Mouse (Mus musculus): ENCODE measurements around the gene Nxn. TPM values are rescaled to one million over a fixed set of nuclear protein-coding genes. Genes with fewer than 3 reads are reported as not detected.

Nxn gene
- 9.4 and 15.1 TPM in 2 replicates for total RNA-seq (2015)
- 8.7 and 12.3 TPM in 2 replicates for total RNA-seq (2017)

- ATAC-seq (ENCODE audit: poor library complexity, severe bottlenecking), result peak; percentile 94
These were observed at the start of gene Nxn for GRCm38 (mm10) chr11:76398798-76399586. Gene Nxn (minus strand): TSS chr11:76399140.

DNA sequence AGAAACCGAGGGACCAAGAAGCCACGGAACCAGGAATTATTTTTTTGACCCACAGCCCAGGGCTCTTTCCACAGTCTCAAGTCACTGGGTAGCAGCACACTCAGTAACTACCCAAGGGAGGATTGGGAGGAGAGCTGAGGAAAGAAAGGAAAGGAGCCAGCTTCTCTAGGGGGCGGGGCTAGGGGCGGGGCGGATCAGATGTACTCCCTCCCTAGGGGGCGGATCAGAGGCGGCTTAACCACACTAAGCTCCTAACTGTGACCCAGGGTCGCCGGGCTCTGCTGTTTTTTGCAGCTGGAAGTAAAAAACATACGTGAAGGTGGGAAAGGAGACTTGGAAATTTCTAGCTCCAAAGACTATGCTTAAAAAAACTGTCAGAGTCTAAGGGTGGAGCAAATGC, 47.3 kb upstream of the Nxn start:
- ATAC-seq (ENCODE audit: poor library complexity, severe bottlenecking), result no peak

DNA sequence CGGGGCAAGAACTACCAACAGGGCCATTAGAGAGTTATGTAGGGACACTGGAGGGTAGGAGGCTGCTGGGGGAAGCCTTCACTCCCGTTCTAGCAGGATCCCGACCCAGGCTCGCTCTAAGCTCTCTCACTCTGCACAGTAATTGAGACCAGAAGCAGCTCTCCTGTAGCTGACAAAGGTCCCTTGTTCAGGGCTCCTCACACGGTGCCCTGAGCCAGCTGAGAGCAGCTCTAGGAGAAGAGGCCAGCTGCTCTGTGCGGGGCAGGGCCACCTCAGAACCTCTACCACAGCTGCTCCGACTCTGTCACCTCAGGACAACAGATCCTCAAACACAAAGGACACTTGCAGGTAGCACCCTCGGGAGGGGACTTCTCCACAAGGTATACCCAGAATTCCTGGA, 46.5 kb upstream of the Nxn start:
- no peak for ATAC-seq (ENCODE audit: poor library complexity, severe bottlenecking)

GRCm38 (mm10) chr11:76439666-76440065, 40.7 kb upstream of the Nxn start:
- no peak for ATAC-seq (ENCODE audit: poor library complexity, severe bottlenecking)

DNA sequence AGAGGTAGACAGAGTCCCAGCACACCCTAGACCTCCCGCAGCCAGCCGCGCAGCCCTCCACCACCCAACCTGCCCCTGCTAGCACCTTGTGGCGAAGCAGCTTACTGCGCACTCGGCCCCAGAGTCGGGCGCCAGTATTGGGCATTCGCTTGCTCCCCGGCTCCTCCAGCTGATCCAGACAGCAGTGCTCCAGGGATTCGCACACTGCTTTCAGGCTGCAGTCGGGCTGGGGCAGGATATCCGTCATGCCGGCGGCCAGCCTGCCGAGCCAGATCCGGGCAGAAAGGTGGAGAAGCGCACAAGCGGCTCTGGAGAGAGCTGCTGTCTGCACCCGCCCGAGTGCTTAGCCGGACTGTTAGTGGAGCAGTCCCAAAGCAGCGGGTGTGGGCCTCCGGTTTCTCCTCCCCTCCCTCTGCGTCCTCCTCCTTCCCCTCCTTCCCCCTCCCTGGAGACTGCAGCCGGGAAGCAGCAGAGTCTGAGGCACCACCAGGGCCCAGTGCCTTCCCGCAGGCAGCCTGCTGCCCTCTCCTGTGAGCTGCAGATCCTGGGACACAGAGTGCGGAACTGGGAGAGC, 38.0 kb upstream of the Nxn start:
- no peak for ATAC-seq (ENCODE audit: poor library complexity, severe bottlenecking)

DNA sequence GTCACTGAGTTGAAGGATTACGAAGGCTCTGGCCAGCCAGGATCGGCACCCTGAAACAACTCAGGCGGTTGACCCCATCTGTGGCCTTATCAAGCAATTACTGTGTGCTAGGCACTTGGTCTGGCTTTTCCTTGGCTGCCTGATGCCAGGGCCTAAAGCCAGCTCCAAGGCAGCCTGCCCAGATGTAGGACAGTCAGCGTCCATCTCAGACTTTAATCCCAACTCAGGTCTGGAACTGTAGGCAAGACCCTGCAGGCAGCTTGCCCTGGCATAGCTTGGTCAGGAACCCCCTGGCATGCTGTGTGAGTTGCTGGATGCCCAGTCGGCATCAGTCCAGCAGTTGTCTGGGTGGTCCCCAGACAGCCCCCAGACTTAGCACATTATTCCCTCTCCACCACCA, 37.1 kb upstream of the Nxn start:
- no peak for ATAC-seq (ENCODE audit: poor library complexity, severe bottlenecking)

DNA sequence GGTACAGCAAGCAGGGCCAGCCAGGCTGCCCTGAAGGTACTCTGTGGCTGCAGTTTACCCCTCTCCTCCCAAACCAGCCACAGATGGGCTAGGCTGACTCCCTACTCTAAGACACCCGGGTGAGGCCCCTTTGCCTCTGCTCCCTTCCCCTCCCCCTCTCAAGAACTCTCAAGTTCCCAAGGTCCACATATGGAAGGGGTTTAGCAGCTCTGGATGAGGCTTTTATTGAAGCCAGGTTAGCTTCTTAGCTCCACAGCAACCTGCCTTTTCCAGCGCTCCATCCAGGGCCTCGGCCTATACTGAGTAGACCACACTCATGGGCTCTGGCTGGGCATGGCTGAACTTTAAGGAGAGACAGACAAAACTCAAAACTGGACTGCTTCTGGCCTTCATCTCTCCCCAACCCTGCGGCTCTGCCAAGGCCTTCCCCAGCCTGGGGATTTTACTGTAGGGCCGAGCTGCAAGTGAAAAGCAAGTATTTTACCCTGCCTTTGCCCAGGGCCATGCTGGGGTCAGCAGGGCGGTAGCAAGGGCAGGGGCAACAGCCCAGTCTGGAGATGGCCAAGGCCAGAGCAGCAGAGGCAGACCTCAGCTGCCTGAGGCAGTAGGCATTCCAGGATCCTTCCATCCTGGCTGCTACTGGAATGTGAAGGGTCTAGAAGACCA, 31.2 kb upstream of the Nxn start:
- no peak for ATAC-seq (ENCODE audit: poor library complexity, severe bottlenecking)

DNA sequence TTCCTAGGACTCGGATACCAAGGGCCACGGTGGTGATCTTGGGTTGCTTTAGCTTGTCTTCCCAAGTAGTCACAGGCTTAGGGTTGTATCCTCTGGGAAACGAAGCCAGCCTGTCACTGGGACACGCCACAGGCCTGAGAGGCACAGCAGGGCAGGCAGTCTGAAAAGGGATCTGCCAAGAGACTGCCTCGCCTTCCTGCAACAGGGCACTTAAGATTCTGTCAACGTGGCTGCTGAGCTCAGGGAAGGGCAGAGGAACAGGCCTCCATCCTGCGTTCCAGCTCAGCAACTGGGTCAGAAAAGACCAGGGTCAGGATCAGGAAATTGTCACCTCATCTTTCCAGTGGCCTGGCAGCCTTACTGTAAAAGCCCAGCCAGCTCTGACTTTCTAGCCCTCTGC, 30.6 kb upstream of the Nxn start:
- no peak for ATAC-seq (ENCODE audit: poor library complexity, severe bottlenecking)

DNA sequence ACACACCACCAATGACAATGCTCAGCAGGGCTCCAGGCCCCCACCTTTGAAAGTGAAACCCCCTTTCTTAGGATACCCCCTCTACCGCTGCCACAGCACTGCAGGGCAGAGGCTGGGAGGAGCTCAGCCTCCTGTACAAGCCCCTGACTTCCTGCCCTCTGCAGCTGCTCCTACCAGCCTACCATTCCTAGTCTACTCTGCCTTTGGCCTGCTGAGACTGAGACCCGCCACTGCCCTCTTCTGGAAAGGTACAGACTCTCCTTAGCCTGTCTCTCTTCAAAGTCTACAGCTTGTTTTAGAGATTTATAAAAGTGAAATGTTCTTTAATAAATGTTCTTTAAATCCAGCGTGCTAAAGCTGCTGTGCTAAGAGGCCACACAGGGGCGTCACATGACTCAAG, 30.1 kb upstream of the Nxn start:
- no peak for ATAC-seq (ENCODE audit: poor library complexity, severe bottlenecking)

DNA sequence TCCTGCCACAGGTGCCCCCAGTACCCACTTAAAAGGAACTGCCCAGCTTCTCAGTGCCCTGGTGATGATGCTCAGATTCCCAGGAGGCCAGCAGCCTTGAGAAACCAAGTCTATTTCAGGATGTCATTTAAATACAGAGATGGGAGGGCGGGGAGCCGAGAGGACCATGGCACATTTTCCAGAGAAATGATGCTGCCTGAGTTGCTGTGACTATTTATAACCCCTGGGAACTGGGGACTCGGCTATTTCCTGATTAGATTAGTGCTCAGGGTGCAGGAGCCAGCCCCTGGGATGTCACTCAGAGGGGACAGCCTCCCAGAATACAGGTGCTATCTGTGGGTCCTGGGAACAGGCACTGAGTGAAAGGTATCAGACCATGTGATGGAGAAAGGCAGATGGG, 28.8 kb upstream of the Nxn start:
- no peak for ATAC-seq (ENCODE audit: poor library complexity, severe bottlenecking)

DNA sequence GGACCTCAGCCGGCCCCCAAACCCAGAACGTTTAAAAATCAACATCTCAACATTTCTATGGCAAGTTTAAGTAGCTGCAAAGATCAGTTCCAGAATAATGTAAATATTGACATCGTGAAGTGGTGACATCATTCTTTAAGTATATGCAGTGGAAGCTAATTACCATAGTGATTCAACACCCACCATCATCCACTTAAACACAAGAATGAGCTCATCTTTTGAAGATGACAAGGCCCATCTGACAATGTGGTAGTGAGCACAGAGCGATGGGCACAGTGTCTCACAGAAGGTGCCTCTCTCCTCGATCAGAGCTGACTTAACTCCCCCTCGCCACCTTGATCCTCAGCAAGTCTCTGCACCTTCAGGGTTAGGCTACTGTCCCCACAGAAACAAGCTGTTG, 26.8 kb upstream of the Nxn start:
- ATAC-seq (ENCODE audit: poor library complexity, severe bottlenecking), result no peak

GRCm38 (mm10) chr11:76420896-76421295, 22.0 kb upstream of the Nxn start:
- no peak for ATAC-seq (ENCODE audit: poor library complexity, severe bottlenecking)

DNA sequence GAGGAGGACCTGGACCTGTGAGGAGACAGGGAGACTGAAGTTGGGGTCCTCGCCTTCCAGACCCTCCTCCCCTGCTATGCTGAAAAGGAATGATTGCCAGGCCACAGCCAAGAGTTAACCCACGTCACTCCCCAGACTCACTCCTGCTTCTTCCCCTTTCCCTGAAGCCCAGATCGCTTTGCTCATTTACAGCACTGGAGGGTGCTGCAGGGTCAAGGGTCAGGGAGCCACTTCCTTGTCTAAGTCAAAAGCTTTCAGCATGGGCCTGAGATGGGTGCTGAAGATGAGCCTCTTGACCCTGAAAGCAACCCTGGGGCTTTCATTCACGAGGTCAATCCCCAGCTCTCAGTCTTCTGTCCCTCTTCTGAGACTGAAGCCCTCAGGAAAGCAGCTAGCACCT, 20.2 kb upstream of the Nxn start:
- ATAC-seq (ENCODE audit: poor library complexity, severe bottlenecking), result no peak

DNA sequence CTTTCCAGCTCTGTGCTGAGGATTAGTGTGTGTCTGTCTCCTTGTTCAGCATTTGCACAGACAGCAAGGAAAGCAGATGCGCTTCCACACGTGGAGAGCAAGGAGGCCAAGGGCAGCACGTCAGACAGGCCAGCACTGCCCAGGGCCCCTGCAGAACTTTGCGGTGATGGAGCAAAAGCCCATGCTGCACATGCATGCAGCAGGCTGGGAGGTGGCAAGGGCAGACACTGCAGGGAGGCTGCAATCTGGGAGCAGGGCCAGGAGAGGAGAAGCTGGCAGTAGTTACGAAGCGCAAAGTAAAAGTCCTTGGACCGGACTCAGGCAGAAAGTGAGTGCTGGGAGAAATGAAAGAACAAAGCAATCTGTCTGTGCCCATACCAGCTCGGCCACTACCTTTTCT, 19.5 kb upstream of the Nxn start:
- ATAC-seq (ENCODE audit: poor library complexity, severe bottlenecking), result no peak

DNA sequence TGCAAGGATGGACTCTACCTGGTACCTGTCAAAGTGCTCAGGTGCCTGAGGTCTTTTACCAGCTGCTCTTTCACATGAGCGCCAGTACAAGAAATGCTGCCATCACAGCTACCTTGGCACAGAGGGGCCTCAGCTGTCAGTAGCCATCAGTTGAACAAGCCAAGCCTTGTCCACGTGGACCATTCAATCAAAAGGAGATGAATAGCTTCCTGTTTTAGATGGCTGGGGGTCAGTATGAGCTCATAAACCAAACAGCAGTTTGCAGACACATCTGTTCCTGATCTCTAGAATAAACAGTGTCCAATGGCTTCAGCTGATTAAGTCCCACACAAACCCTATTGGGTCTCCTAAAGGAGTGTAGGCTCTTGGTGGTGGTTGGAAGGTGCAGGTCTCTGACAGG, 17.0 kb upstream of the Nxn start:
- ATAC-seq (ENCODE audit: poor library complexity, severe bottlenecking), result no peak

DNA sequence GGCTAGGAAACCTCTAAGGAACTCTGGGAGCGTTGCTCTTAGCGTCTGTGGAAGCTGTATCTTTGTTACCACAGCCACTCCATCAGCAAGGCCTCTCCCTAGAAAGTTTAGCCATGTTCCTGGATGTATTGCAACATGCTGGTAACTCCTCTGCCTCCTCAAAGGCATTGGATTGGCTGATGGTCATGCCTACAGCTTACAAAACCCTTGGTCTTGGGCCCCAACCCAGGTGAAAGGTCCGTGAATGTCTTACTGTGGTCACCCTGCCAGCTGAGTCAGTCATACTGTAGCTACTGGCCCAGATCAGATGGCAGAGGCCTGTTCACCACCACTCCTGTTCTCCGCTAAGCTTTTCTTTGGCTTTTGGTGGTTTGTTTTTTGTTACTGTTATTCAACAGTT, 16.1 kb upstream of the Nxn start:
- no peak for ATAC-seq (ENCODE audit: poor library complexity, severe bottlenecking)

- ATAC-seq (ENCODE audit: poor library complexity, severe bottlenecking), result no peak
These were observed 14.3 kb upstream of the Nxn start for GRCm38 (mm10) chr11:76413202-76413601.

GRCm38 (mm10) chr11:76410826-76411225, 11.9 kb upstream of the Nxn start:
- no peak for ATAC-seq (ENCODE audit: poor library complexity, severe bottlenecking)

DNA sequence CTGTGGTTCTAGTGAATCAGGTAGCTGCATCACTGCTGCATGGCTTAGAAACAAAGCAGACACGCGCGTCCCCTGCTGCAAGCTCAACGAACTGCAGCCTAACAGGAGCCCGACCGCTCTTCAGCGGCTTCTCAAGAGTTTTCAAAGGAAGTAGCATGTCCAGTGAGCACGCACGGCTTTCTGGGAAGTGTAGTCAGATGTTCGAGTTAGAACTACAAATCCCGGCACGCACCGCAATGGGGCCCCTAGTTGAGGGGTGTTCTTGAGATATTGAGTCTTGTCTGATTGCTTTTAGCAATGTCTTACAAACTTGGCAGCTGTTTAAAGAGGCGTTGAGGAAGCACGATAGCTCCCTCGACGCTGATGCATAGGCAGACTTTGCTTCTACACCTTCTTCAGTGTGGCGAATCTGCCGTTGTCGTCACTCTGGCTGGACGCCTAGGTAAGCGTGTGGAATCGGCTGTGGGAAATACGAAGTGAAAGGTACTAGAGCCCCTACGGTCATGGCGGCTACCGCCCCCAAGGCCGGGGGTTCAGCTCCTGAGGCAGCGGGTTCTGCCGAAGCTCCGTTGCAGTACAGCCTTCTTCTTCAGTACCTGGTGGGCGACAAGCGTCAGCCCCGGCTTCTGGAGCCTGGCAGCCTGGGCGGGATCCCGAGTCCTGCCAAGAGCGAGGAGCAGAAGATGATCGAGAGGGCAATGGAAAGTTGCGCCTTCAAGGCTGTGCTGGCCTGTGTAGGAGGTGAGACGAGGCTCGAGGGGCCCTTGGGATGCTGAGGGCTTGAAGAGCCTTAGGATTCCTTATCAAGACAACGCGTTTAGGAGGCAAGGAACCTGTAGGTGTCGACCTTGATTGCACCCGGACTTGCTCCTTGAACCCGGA, 8.0 kb upstream of the Nxn start, which contains the start of gene Timm22:
TSS of gene Timm22 (plus strand) at position 251 of the 882 bp plus-strand sequence.
- peak; percentile 99 for ATAC-seq (ENCODE audit: poor library complexity, severe bottlenecking)

- no peak for ATAC-seq (ENCODE audit: poor library complexity, severe bottlenecking)
These were observed 6.8 kb upstream of the Nxn start for GRCm38 (mm10) chr11:76405626-76406264.

DNA sequence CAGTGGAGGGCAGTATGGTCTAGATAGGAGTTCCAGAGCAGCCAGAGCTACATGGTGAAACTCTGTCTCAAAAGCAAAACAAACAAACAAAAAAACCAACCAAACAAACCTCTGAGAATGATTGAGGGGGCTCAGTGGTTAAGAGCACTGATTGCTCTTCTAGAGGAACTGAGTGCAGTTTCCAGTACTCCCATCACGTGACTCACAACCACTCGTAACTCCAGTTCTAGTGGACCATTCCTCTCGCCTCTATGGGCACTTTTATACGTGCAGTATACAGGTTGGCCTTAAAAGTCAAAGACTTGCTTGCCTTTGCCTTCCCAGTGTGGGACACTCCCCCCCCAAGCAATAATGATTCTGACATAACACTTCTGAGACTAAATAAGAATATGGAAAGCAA, 6.2 kb upstream of the Nxn start:
- ATAC-seq (ENCODE audit: poor library complexity, severe bottlenecking), result no peak

All from megakaryocyte, adult 5-6 weeks (primary cell).